Mouse (Mus musculus): ENCODE measurements around the gene Fam126a. TPM values are rescaled to one million over a fixed set of nuclear protein-coding genes. Genes with fewer than 3 reads are reported as not detected.

The Fam126a gene
- polyA plus RNA-seq, 1 experiment from 2014 or later = 60.1 TPM

DNA sequence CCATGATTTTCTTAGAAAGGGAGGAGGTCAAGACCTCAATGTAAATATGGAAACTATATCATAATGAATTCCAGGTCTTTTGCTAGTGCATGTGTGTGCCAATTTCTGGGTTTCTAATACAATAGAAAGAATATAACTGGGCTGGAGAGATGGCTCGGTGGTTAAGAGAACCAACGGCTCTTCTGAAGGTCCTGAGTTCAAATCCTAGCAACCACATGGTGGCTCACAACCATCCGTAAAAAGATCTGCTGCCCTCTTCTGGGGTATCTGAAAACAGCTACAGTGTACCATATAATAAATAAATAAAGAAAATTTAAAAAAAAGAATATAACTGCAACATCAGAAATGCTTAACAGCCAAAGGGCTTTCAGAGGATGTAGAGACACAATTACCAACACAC, 23.9 kb upstream of the Fam126a start:
- H3K27me3 ChIP-seq (replicated peaks) = 0 out of 2 replicates have a peak, but pooled peaks cover 3% of the 10 kb centered on the region
- 84% methylated on average over 3 of the region's 3 CpGs for whole genome bisulfite sequencing (ENCODE audit: insufficient replicate concordance)
- no peak overlapping the region for H3K27ac ChIP-seq
- H3K4me3 ChIP-seq = no peak overlapping the region
- no peak for ATAC-seq
- H3K36me3 ChIP-seq = no peaks in the 10 kb centered on the region
- peaks cover 7% of the 10 kb centered on the region; the same call in 1 of the 2 replicates for H3K9me3 ChIP-seq (replicated peaks)
- no peak overlapping the region for H3K9ac ChIP-seq
- peaks cover 6% of the 10 kb centered on the region for H3K4me1 ChIP-seq
- no peak overlapping the region for H3K4me2 ChIP-seq

DNA sequence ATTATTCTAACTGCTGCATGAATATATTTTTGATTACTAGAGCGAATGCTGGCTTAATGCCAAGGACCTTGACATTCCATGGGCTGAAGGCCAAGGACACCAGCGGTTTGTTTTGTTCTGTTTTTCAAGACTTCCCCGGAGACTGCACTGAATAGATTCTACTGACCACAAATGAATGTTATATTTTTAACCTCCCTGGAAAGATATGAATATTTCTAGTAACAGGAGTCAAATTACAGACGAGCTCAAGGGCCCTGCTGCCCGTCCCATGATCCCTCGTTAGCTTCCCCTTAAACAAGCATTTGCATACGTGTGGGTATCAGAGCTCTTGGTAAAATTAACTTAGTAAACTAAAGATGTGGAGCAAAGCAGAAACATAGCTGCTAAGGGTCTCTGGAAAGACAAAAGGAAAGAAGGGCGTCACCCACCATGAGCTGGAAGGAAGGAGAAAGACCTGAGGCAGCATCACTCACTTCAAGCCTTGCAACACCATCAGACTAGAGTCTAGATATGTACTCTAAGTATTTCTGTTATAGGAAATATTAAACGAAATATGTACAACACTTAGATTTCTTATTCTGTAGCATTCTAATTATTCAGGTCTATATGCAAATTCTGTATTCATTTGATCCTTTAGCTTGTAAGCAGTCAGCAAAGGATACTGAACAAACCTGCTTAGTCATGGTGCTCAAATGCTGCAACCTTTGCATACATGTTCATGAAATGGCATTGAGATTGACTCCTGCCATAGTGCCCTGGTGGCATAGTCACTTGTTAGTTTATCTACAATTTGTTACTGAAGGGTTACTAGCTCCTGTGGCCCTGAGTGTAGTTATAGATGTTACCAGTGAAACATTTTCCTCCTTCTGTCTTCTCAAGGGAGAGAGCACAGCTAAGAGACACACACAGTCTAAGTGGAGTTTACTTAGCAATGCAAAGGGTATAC, 23.0 kb upstream of the Fam126a start:
- H3K36me3 ChIP-seq = no peaks in the 10 kb centered on the region
- no peak overlapping the region for H3K4me2 ChIP-seq
- H3K4me1 ChIP-seq = peaks cover 6% of the 10 kb centered on the region
- ATAC-seq = no peak
- 62% methylated on average over 9 of the region's 9 CpGs for WGBS (ENCODE audit: insufficient replicate concordance)
- H3K27ac ChIP-seq = no peak overlapping the region
- H3K9me3 ChIP-seq (replicated peaks) = peaks cover 7% of the 10 kb centered on the region; the same call in 1 of the 2 replicates
- H3K4me3 ChIP-seq = no peak overlapping the region
- 0 out of 2 replicates have a peak, but pooled peaks cover 8% of the 10 kb centered on the region for H3K27me3 ChIP-seq (replicated peaks)
- H3K9ac ChIP-seq = no peak overlapping the region

DNA sequence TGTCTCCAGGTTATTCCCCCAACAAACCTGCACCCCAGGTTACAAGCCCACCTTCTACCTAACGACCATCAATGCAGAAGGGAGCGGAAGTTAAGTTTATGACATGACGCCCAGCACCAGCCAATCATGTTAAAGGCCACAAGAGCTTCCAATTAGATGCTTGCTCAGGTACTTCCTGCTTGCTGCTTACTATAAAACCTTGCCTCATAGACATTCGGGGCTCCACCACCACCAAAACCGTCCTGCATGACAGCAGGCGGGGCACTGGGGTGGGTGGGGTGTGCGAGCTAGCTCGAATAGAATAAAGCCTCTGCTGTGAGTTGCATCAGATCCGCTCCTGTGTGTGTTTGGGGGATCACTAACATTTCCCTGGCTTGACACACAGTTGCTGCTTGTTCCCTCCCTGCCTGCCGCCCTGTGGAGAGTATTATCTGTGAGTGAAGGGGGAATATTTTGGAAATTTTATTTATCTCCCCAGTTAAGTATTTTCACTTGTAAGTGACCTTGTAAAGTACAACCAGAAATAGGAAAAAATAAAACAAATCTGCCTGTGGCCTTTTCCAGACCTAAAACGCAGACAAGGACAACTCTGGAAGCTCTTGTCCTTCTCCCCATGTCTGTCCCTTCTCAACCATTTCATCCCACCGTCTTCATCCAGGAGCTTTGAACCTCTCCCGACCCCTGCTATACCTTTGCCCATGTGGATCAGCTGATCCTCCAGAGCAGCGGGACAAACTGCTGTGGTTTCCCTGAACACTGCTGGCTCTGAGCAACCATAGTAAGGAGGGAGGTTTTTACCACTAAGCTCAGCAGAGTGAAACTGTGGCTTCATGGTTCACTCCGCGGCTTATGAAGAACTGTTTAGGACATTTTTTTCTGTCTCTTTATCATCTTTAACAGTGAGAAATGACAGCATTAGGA, 21.5 kb upstream of the Fam126a start:
- no peaks in the 10 kb centered on the region for H3K36me3 ChIP-seq
- H3K4me2 ChIP-seq = no peak overlapping the region
- WGBS (ENCODE audit: insufficient replicate concordance) = 55% methylated on average over 16 of the region's 16 CpGs
- H3K27ac ChIP-seq = no peak overlapping the region
- peaks cover 7% of the 10 kb centered on the region; the same call in 1 of the 2 replicates for H3K9me3 ChIP-seq (replicated peaks)
- H3K27me3 ChIP-seq (replicated peaks) = 0 out of 2 replicates have a peak, but pooled peaks cover 8% of the 10 kb centered on the region
- no peak for ATAC-seq
- H3K9ac ChIP-seq = no peak overlapping the region
- peaks cover 6% of the 10 kb centered on the region for H3K4me1 ChIP-seq
- no peak overlapping the region for H3K4me3 ChIP-seq

DNA sequence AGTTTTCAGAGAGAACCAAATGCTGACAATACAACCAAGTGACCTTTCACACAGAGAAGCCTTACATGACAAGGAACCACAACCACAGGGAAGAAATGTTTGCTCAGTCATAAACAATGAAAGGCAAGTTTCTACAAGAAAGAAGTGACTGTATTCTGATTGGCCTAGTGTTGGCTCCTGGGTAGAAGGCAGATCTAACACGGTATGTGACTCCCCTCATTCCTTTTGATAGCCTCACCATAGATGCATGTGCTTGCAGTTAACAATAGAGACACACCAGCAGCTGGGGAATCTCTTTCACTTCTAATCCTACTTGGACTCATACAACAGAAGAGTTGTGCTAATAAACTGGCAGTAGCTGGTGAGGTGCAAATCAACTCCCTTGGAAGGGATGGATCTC, 17.3 kb upstream of the Fam126a start:
- H3K4me3 ChIP-seq = no peak overlapping the region
- peaks cover 18% of the 10 kb centered on the region for H3K27me3 ChIP-seq (replicated peaks)
- no peaks in the 10 kb centered on the region for H3K36me3 ChIP-seq
- H3K4me2 ChIP-seq = no peak overlapping the region
- H3K9me3 ChIP-seq (replicated peaks) = no peaks in the 10 kb centered on the region
- H3K4me1 ChIP-seq = peaks cover 3% of the 10 kb centered on the region; the same call in 1 of the 2 replicates
- no peak for ATAC-seq
- WGBS (ENCODE audit: insufficient replicate concordance) = 61% methylated on average over 1 of the region's 1 CpGs
- no peak overlapping the region for H3K9ac ChIP-seq
- no peak overlapping the region for H3K27ac ChIP-seq

DNA sequence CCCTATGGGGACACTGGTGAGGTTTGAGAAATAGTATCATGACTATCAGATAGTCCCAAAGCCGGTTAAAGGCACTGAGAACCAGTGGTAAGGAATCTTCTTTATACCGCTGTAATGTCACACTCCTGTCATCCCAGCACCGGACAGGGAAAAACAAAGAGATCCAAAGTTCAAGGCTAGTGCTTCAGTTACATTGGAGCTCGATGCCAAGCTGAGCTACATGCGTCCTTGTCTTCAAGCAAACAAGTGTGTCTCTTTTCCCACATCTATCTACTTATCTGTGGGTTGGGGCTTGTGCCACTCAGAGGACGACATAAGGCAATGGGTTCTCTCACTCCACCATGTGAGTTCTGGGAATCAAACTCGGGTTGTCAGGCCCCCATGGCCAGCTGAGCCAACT, 16.5 kb upstream of the Fam126a start:
- Histone ChIP-seq H3K27ac (no peak overlapping the region), H3K36me3 (no peaks in the 10 kb centered on the region), H3K4me1 (no peaks in the 10 kb centered on the region), H3K4me2 (no peak overlapping the region), H3K9ac (no peak overlapping the region), H3K4me3 (no peak overlapping the region), H3K27me3 (replicated peaks) (peaks cover 20% of the 10 kb centered on the region), H3K9me3 (replicated peaks) (no peaks in the 10 kb centered on the region)
- WGBS (ENCODE audit: insufficient replicate concordance) = 62% methylated on average over 7 of the region's 7 CpGs
- ATAC-seq = no peak

DNA sequence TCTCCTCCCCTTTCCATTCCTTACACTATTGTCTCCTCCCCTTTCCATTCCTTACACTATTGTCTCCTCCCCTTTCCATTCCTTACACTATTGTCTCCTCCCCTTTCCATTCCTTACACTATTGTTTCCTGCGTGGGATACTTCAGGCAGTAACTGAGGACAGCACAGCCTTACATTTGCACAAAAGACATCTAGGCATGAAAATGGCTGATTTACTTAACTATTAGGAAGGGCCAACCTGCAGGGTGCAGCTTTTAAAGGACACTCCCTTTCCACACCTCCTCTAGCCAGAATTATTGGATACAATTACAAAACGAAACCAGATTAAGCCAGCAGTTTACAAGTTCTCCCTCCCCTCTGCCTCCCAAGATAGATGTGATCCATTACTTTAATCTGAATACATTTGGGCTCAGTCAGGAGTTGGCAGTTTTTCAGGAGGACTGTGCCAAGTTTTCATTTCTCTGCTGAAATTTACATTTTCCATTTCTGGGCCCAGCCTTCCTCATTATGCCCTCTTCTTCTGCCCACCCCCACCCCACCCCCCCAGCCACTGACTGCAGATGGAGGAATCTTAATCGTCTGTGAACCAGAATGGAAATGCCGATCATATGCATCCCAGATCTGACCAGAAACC, 15.6 kb upstream of the Fam126a start:
- no peak overlapping the region for H3K4me2 ChIP-seq
- WGBS (ENCODE audit: insufficient replicate concordance) = 54% methylated on average over 4 of the region's 4 CpGs

DNA sequence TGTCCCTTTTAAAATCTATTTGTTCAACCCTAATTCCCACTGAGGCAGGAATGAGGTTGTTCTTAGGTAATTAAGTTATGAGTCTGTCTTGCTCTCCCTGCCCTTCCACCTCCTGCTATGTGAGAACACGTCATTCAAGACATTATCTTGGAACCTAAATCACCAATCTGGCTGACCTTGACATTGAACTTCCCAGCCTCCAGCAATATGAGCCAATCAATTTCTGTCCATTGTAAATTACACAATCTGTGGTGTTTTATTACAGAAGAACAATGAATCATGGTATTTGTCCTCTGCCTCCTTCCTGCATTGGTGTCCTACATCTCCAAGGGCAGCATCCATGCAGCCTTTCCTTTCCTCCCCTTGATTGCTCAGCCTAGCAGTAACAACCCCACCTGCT, 13.9 kb upstream of the Fam126a start:
- Histone ChIP-seq H3K4me3 (no peak overlapping the region), H3K27ac (no peak overlapping the region), H3K4me1 (peaks cover 3% of the 10 kb centered on the region), H3K9ac (no peak overlapping the region), H3K9me3 (replicated peaks) (no peaks in the 10 kb centered on the region), H3K4me2 (no peak overlapping the region), H3K36me3 (no peaks in the 10 kb centered on the region), H3K27me3 (replicated peaks) (peaks cover 16% of the 10 kb centered on the region)
- no peak for ATAC-seq
- 48% methylated on average over 1 of the region's 1 CpGs for WGBS (ENCODE audit: insufficient replicate concordance)

More for the DNA sequence above, 15.6 kb upstream of the Fam126a start:
- no peaks in the 10 kb centered on the region for H3K4me1 ChIP-seq
- H3K4me3 ChIP-seq = no peak overlapping the region
- H3K36me3 ChIP-seq = no peaks in the 10 kb centered on the region
- H3K27me3 ChIP-seq (replicated peaks) = peaks cover 20% of the 10 kb centered on the region
- H3K9me3 ChIP-seq (replicated peaks) = no peaks in the 10 kb centered on the region
- ATAC-seq = no peak
- no peak overlapping the region for H3K9ac ChIP-seq
- no peak overlapping the region for H3K27ac ChIP-seq

DNA sequence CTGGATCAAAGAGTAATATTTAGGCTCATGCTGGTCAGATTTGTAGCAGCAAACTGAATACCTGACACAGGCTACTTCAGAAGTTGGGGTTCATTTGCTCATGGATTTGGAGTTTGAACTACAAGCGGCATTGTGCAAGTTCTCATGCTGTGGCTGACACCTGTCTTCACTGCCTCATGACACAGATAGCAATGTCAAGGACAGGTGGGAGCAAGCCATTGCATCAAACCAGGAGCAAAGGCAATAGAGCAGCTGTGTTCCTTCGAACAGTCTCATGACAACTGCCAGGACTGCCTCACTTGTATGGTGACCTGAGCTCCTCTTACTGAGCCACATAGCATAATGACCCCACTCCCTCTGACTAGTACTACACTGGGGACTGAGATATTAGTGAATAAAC, 12.9 kb upstream of the Fam126a start:
- H3K27me3 ChIP-seq (replicated peaks) = peaks cover 11% of the 10 kb centered on the region
- no peak overlapping the region for H3K4me2 ChIP-seq
- no peak overlapping the region for H3K4me3 ChIP-seq
- H3K9me3 ChIP-seq (replicated peaks) = no peaks in the 10 kb centered on the region
- no peaks in the 10 kb centered on the region for H3K36me3 ChIP-seq
- 74% methylated on average over 2 of the region's 2 CpGs for WGBS (ENCODE audit: insufficient replicate concordance)
- no peak overlapping the region for H3K27ac ChIP-seq
- H3K9ac ChIP-seq = no peak overlapping the region
- no peak for ATAC-seq
- peaks cover 11% of the 10 kb centered on the region for H3K4me1 ChIP-seq

DNA sequence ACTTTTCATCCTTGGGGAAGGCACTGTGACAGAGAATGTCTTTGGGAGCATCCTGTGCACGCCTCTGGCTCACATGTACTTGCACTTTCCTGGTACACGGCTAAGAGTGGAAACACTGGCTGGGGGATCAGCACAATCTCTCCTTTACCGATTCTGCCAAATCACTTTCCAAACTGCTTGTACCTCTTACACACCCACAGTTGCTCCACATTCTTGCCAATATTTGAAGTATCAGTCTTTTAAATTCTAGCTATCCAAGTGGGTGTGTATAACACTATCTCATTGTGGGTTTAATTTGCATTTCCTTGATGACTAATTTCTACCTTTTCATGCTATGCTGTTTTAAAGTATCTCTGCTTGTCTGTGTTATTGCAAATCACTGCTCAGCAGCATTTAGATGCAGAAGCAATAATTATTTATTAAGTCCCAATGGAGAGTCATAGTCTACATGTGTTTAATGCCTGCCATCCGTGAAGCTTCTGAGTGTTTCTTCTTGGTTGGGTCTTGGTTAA, 10.9 kb upstream of the Fam126a start:
- Histone ChIP-seq H3K4me1 (peaks cover 11% of the 10 kb centered on the region), H3K9ac (no peak overlapping the region), H3K9me3 (replicated peaks) (no peaks in the 10 kb centered on the region), H3K4me3 (no peak overlapping the region), H3K4me2 (no peak overlapping the region), H3K36me3 (no peaks in the 10 kb centered on the region), H3K27me3 (replicated peaks) (peaks cover 11% of the 10 kb centered on the region), H3K27ac (no peak overlapping the region)
- WGBS (ENCODE audit: insufficient replicate concordance) = 75% methylated on average over 4 of the region's 4 CpGs
- no peak for ATAC-seq

DNA sequence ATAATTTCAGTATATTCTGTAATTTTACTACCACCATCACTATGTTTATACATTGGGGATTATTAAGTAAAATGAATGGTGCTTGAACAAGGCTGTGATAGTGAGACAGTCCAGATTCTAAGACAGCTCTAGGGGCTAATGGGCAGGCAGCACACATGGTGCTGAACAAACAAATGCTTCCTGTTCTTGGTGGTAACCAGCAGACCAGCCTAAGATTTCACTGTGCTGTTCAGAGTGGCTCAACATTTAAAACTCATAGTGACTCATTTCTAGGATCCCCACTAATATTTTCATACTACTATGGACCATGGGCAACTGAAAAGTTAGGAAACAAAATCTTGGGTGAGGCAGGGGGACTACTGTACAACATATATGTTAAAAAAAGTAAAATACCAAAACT, 10.1 kb upstream of the Fam126a start:
- H3K4me2 ChIP-seq = no peak overlapping the region
- no peak for ATAC-seq
- no peaks in the 10 kb centered on the region for H3K36me3 ChIP-seq
- no peak overlapping the region for H3K9ac ChIP-seq
- H3K4me1 ChIP-seq = peaks cover 11% of the 10 kb centered on the region
- H3K27me3 ChIP-seq (replicated peaks) = peaks cover 11% of the 10 kb centered on the region
- H3K27ac ChIP-seq = no peak overlapping the region
- H3K9me3 ChIP-seq (replicated peaks) = no peaks in the 10 kb centered on the region
- H3K4me3 ChIP-seq = no peak overlapping the region

DNA sequence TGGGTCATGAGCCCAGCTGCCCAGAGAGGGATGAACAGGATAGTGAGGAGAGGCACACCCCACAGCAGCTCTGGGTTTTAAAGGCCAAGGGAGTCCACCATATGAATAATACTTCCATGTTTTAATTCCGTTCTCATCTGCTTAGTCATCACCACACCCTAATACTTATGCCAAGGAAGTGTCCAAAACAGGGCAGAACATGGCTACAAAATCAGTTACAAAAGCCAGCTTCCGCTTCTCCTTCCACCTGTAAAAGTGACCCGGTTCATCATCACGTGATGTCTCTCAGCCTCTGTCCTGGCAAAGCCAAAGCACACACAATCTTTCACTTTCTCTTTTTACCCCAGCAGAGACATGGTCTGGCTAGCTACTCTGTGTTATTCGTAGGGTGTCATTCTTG, 8.9 kb upstream of the Fam126a start:
- no peaks in the 10 kb centered on the region for H3K9me3 ChIP-seq (replicated peaks)
- no peak for ATAC-seq
- H3K4me1 ChIP-seq = peaks cover 11% of the 10 kb centered on the region
- H3K4me3 ChIP-seq = no peak overlapping the region
- H3K27me3 ChIP-seq (replicated peaks) = peaks cover 11% of the 10 kb centered on the region
- H3K27ac ChIP-seq = no peak overlapping the region
- peak overlapping the region; percentile 16; the same call in 1 of the 2 replicates for H3K4me2 ChIP-seq
- H3K9ac ChIP-seq = no peak overlapping the region
- WGBS (ENCODE audit: insufficient replicate concordance) = 66% methylated on average over 5 of the region's 5 CpGs
- no peaks in the 10 kb centered on the region for H3K36me3 ChIP-seq

All from liver, embryonic 12.5 days (tissue).